Mouse (Mus musculus) spleen, adult 2 months (tissue): ENCODE measurements at regions not wholly inside any gene's neighbourhood (a gene's known extent, or its start where the extent isn't known, plus 50 kb on each side); places are given as distances from the start of the nearest gene placed in this dataset.

Experiments
- CTCF ChIP-seq: fragments of 200-500 bp; IDR thresholded peaks from 2 replicates; pipeline ENCODE4 v1.5.1; 2011; ENCODE audit warnings: mild to moderate bottlenecking, inconsistent platforms; ENCODE audit not compliant: insufficient read depth, insufficient read length, insufficient replicate concordance; ENCODE audit errors: extremely low read depth
- POLR2A ChIP-seq: fragments of 200-500 bp; IDR thresholded peaks from 2 replicates; pipeline ENCODE4 v1.6.1; 2011; ENCODE audit warnings: low read depth, low read length, inconsistent platforms

GRCm38 (mm10) chr4:95317821-95318290 is 239.5 kb upstream of the Fggy start:
- TF ChIP-seq CTCF: no peak
- no peak for TF ChIP-seq POLR2A
